Mouse (Mus musculus): ENCODE data around the gene Slc6a20a. TPM values are rescaled to one million over a fixed set of nuclear protein-coding genes. Genes with fewer than 3 reads are reported as not detected.
"Not testable (repeated sequence)": the region's sequence is repeated elsewhere in the genome, so short reads cannot be mapped to it uniquely, and the experiment has no call there.

Gene Slc6a20a
- polyA plus RNA-seq, 1 experiment from 2014 or later, result 5.6 TPM

GRCm38 (mm10) chr9:123683704-123684103 is 5.0 kb upstream of the Slc6a20a start:
- Histone ChIP-seq H3K36me3 (no peaks in the 10 kb centered on the region), H3K9me3 (replicated peaks) (no peaks in the 10 kb centered on the region), H3K4me1 (peaks cover 3% of the 10 kb centered on the region), H3K9ac (replicated peaks) (no peak overlapping the region), H3K27ac (replicated peaks) (no peak overlapping the region), H3K4me2 (no peak overlapping the region), H3K27me3 (replicated peaks) (peaks cover 23% of the 10 kb centered on the region), H3K4me3 (replicated peaks) (no peak overlapping the region)
- ATAC-seq (ENCODE audit: low FRiP score), result no peak
- WGBS, result 68% methylated on average over 3 of the region's 3 CpGs

DNA sequence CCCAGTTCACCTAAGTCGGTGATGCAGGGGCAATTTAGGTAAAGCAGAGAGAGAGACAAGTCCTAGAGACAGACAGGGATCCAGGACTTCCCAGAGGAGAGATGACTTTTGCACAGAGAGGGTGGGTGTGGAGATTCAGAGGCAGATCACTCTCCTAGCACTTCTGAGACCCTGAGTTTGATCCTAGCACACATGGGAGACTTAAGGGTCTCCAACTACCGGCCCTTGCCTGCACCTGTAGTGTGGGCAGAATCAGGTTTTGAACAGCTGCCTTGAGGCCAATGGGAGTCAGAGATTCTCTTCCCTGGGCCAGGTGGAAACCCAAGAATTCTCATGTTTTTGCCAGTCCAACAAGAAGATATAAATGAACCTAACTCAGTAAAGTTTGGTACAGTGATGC is 513 bp upstream of the Slc6a20a start:
- Histone ChIP-seq H3K9ac (replicated peaks) (no peak overlapping the region), H3K27ac (replicated peaks) (no peak overlapping the region), H3K4me1 (peaks cover 9% of the 10 kb centered on the region), H3K27me3 (replicated peaks) (peaks cover 52% of the 10 kb centered on the region), H3K4me3 (replicated peaks) (peak overlapping the region; percentile 37), H3K9me3 (replicated peaks) (no peaks in the 10 kb centered on the region), H3K36me3 (no peaks in the 10 kb centered on the region), H3K4me2 (peak overlapping the region; percentile 86)
- 26% methylated on average over 2 of the region's 2 CpGs for WGBS
- ATAC-seq (ENCODE audit: low FRiP score), result no peak

- Histone ChIP-seq H3K4me2 (no peak overlapping the region), H3K27me3 (replicated peaks) (no peaks in the 10 kb centered on the region), H3K4me3 (replicated peaks) (no peak overlapping the region), H3K9me3 (replicated peaks) (no peaks in the 10 kb centered on the region), H3K36me3 (no peaks in the 10 kb centered on the region), H3K9ac (replicated peaks) (no peak overlapping the region), H3K4me1 (no peaks in the 10 kb centered on the region), H3K27ac (replicated peaks) (no peak overlapping the region)
- 64% methylated on average over 5 of the region's 5 CpGs for WGBS
- no peak for ATAC-seq (ENCODE audit: low FRiP score)
These were observed 13.0 kb downstream of the Slc6a20a start for GRCm38 (mm10) chr9:123665645-123666044.

DNA sequence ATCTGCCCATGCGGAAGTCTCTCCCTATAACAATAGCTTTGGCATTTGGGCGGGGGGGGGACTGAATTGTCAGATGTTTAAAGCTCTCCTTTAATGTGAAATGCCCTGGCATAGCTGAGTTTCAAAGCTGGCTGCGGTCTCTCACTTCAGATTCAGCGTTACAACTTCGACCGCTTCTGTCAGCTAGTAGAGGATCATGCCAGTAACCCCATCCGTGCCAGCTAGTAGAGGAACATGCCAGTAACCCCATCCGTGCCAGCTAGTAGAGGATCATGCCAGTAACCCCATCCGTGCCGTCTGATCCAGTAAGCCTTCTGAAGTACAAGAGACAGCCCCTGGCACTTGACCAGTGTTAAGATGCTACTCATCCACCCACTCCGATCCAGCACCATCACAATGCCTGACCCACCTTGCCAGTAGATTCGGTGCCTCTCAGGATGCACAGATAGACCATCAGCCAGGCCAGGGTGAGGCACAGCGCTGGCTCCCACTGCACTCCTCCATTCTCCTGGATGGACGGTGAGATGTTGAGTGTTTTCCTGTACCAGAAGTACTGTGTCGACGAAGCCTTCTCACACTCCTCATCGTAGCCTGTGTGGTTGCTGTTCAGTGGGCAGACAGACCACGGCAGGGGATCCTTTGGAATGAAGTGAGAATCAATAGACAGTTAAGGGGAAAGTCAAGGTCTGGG is 18.6 kb downstream of the Slc6a20a start:
- H3K4me1 ChIP-seq; H3K9ac ChIP-seq (replicated peaks); H3K9me3 ChIP-seq (replicated peaks); H3K27me3 ChIP-seq (replicated peaks); H3K4me2 ChIP-seq; H3K36me3 ChIP-seq; ATAC-seq (ENCODE audit: low FRiP score); H3K27ac ChIP-seq (replicated peaks); H3K4me3 ChIP-seq (replicated peaks): not testable (repeated sequence)
- WGBS, result 88% methylated on average over 18 of the region's 18 CpGs

- no peak overlapping the region for H3K4me2 ChIP-seq
- no peaks in the 10 kb centered on the region for H3K36me3 ChIP-seq
- H3K4me1 ChIP-seq, result no peaks in the 10 kb centered on the region
- no peak overlapping the region for H3K4me3 ChIP-seq (replicated peaks)
- H3K9me3 ChIP-seq (replicated peaks), result no peaks in the 10 kb centered on the region
- no peak overlapping the region for H3K27ac ChIP-seq (replicated peaks)
- no peak for ATAC-seq (ENCODE audit: low FRiP score)
- H3K9ac ChIP-seq (replicated peaks), result no peak overlapping the region
- no peaks in the 10 kb centered on the region for H3K27me3 ChIP-seq (replicated peaks)
These were observed 19.7 kb downstream of the Slc6a20a start for GRCm38 (mm10) chr9:123658981-123659380.

GRCm38 (mm10) chr9:123657457-123657856 is 21.2 kb downstream of the Slc6a20a start:
- no peaks in the 10 kb centered on the region for H3K4me1 ChIP-seq
- H3K4me2 ChIP-seq, result no peak overlapping the region
- H3K9ac ChIP-seq (replicated peaks), result no peak overlapping the region
- no peaks in the 10 kb centered on the region for H3K9me3 ChIP-seq (replicated peaks)
- no peak for ATAC-seq (ENCODE audit: low FRiP score)
- H3K36me3 ChIP-seq, result no peaks in the 10 kb centered on the region
- no peak overlapping the region for H3K4me3 ChIP-seq (replicated peaks)
- H3K27me3 ChIP-seq (replicated peaks), result no peaks in the 10 kb centered on the region
- WGBS, result 94% methylated on average over 3 of the region's 3 CpGs
- no peak overlapping the region for H3K27ac ChIP-seq (replicated peaks)

DNA sequence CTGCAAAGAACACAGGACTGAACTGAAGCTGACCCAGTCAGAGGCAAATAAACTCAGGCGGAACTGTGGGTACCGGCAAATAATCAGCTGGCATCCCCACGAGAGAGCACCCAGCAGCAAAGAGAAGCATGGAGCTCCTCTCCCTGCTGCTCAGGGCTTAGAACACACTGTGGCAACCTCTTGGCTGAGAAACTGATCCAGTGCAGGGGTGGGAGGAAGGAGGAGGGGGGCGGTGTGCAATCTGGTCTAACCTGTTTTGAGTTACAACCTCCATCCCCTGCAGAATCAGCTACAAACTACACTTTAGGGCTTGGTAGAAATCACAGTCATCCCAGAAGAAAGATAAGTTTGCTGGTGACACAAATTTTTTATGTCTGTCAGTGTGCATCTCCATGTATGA is 27.3 kb downstream of the Slc6a20a start:
- Histone ChIP-seq H3K9ac (replicated peaks) (no peak overlapping the region), H3K4me2 (no peak overlapping the region), H3K27ac (replicated peaks) (no peak overlapping the region), H3K36me3 (no peaks in the 10 kb centered on the region), H3K27me3 (replicated peaks) (no peaks in the 10 kb centered on the region), H3K4me3 (replicated peaks) (no peak overlapping the region), H3K9me3 (replicated peaks) (no peaks in the 10 kb centered on the region), H3K4me1 (no peaks in the 10 kb centered on the region)
- 57% methylated on average over 4 of the region's 4 CpGs for WGBS
- ATAC-seq (ENCODE audit: low FRiP score), result no peak

GRCm38 (mm10) chr9:123649785-123650511 is 28.7 kb downstream of the Slc6a20a start:
- H3K9ac ChIP-seq (replicated peaks), result no peak overlapping the region
- H3K9me3 ChIP-seq (replicated peaks), result no peaks in the 10 kb centered on the region
- no peak overlapping the region for H3K27ac ChIP-seq (replicated peaks)
- no peaks in the 10 kb centered on the region for H3K4me1 ChIP-seq
- no peaks in the 10 kb centered on the region for H3K27me3 ChIP-seq (replicated peaks)
- H3K4me3 ChIP-seq (replicated peaks), result no peak overlapping the region
- H3K4me2 ChIP-seq, result no peak overlapping the region
- no peak for ATAC-seq (ENCODE audit: low FRiP score)
- no peaks in the 10 kb centered on the region for H3K36me3 ChIP-seq
- 96% methylated on average over 2 of the region's 2 CpGs for WGBS

DNA sequence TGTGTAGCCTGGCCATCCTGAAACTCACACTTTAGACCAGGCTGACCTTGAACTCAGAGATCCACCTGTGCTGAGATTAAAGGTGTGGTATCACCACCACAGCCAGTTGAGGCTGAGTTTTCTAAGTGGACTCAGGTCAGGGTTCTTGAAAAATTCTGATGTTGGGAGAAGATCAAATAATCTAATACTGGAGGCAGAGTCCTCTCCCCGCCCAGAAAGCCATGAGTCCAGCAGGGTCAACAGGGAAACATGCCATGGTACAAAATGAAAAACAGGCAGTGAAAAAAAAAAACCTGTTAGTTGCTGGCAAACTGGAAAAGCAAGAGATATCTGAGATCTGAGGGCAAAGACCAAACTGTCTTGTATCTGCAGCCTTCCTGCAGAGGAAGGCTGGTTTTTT is 38.6 kb downstream of the Slc6a20a start:
- H3K27ac ChIP-seq (replicated peaks), result no peak overlapping the region
- H3K4me1 ChIP-seq, result no peaks in the 10 kb centered on the region
- ATAC-seq (ENCODE audit: low FRiP score), result no peak
- no peak overlapping the region for H3K4me2 ChIP-seq
- H3K36me3 ChIP-seq, result no peaks in the 10 kb centered on the region
- no peaks in the 10 kb centered on the region for H3K9me3 ChIP-seq (replicated peaks)
- no peak overlapping the region for H3K9ac ChIP-seq (replicated peaks)
- 79% methylated on average over 1 of the region's 1 CpGs for WGBS
- no peak overlapping the region for H3K4me3 ChIP-seq (replicated peaks)
- no peaks in the 10 kb centered on the region for H3K27me3 ChIP-seq (replicated peaks)

DNA sequence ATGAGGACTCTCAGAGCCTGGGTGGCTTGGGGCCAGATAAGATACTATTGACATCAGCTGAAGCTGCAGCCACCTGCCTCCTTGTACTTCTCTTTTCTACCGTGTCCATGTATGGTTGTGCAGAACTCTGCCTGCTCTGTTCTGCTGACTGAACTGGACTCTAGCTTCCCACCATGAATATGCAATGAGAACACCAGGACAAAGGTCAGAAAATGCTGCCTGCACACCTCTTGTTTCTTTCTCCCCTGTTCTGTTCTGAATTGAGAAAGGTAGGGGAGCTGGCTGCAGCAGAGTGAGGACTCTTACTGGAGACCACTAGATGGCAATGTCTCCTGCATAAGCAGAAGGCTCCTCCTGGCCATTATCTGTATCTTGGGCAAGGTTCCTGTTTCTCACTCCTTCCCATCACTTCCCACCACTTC is 40.0 kb downstream of the Slc6a20a start:
- H3K27me3 ChIP-seq (replicated peaks), result no peaks in the 10 kb centered on the region
- H3K36me3 ChIP-seq, result no peaks in the 10 kb centered on the region
- no peak for ATAC-seq (ENCODE audit: low FRiP score)
- H3K4me2 ChIP-seq, result no peak overlapping the region
- H3K9ac ChIP-seq (replicated peaks), result no peak overlapping the region
- H3K4me1 ChIP-seq, result no peaks in the 10 kb centered on the region
- 83% methylated on average over 1 of the region's 1 CpGs for WGBS
- no peaks in the 10 kb centered on the region for H3K9me3 ChIP-seq (replicated peaks)
- no peak overlapping the region for H3K27ac ChIP-seq (replicated peaks)
- no peak overlapping the region for H3K4me3 ChIP-seq (replicated peaks)

DNA sequence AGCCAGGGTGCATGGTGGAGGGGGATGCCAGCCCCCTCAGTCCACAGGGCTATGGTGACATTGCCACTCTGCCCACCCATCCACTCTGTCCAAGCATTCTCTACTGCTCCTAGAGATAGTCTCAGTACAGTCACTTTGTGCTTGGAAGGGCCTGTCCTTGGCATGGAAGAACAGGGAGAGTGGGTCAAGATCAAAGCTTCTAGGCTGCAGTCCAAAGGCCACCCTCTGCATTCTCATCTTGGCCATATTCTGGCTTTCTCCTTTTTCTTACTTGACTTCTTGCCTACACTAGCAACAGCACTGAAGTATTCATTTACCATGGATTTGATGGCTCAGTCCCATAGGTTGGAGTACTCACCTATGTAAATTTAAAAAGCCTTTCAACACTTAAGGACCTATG is 40.5 kb downstream of the Slc6a20a start:
- Histone ChIP-seq H3K36me3 (no peaks in the 10 kb centered on the region), H3K27ac (replicated peaks) (no peak overlapping the region), H3K4me2 (no peak overlapping the region), H3K9me3 (replicated peaks) (no peaks in the 10 kb centered on the region), H3K9ac (replicated peaks) (no peak overlapping the region), H3K4me1 (no peaks in the 10 kb centered on the region), H3K4me3 (replicated peaks) (no peak overlapping the region), H3K27me3 (replicated peaks) (no peaks in the 10 kb centered on the region)
- ATAC-seq (ENCODE audit: low FRiP score), result no peak

GRCm38 (mm10) chr9:123636771-123637170 is 41.9 kb downstream of the Slc6a20a start:
- no peak overlapping the region for H3K4me2 ChIP-seq
- 75% methylated on average over 5 of the region's 5 CpGs for WGBS
- H3K36me3 ChIP-seq, result no peaks in the 10 kb centered on the region
- H3K27ac ChIP-seq (replicated peaks), result no peak overlapping the region
- H3K27me3 ChIP-seq (replicated peaks), result no peaks in the 10 kb centered on the region
- H3K9me3 ChIP-seq (replicated peaks), result no peaks in the 10 kb centered on the region
- ATAC-seq (ENCODE audit: low FRiP score), result no peak
- no peaks in the 10 kb centered on the region for H3K4me1 ChIP-seq
- H3K4me3 ChIP-seq (replicated peaks), result no peak overlapping the region
- H3K9ac ChIP-seq (replicated peaks), result no peak overlapping the region

All from neural tube, embryonic 15.5 days (tissue).